Mouse (Mus musculus) bone marrow, adult 2 months (tissue): ENCODE data around the gene Aunip. TPM values are rescaled to one million over a fixed set of nuclear protein-coding genes. Genes with fewer than 3 reads are reported as not detected.
A peak's percentile ranks its signal among the peaks of the same experiment; 100 is the strongest.

Source experiments
- H3K27ac ChIP-seq: fragments of 200-500 bp; 2 replicates; pipeline ENCODE4 v1.5.1; 2012; ENCODE audit warnings: low read depth, mild to moderate bottlenecking, control low read depth, inconsistent platforms, low read length; ENCODE audit not compliant: control insufficient read depth, poor library complexity, insufficient read depth
- H3K4me1 ChIP-seq: fragments of 200-500 bp; 2 replicates; pipeline ENCODE4 v1.6.1; 2011; ENCODE audit warnings: low read length; ENCODE audit not compliant: control insufficient read depth, insufficient read depth
- H3K4me3 ChIP-seq: fragments of 200-500 bp; replicated peaks from 2 replicates; pipeline ENCODE3; 2011; ENCODE audit warnings: mild to moderate bottlenecking, low read depth, low read length, control low read depth; ENCODE audit not compliant: control insufficient read depth
- CTCF ChIP-seq: fragments of 200-500 bp; IDR thresholded peaks from 2 replicates; pipeline ENCODE4 v1.5.1; 2011; ENCODE audit warnings: low read length, control low read depth; ENCODE audit not compliant: control insufficient read depth, insufficient read depth
- POLR2A ChIP-seq: fragments of 200-500 bp; IDR thresholded peaks from 2 replicates; pipeline ENCODE4 v1.6.1; 2011; ENCODE audit warnings: low read depth, mild to moderate bottlenecking, control low read depth, low read length, borderline replicate concordance; ENCODE audit not compliant: control insufficient read depth
- WGBS: fragments of 180-500 bp; shearing (Covaris S2); methylation state at CpG from one replicate; pipeline ENCODE4 v1.1.7; 2018; 5-methylcytosine and 5-hydroxymethylcytosine counted together
- polyA plus RNA-seq: library from polyadenylated mRNA; stranded (reverse); fragments of >200 nt; gene quantifications from 2 replicates; pipeline ENCODE4 v1.2.4, GENCODE M21; 2011; ENCODE audit warnings: low replicate concordance; ENCODE audit not compliant: missing spikeins, insufficient read depth, insufficient read length

Gene Aunip
- polyA plus RNA-seq, 1 experiment = 13.9 TPM

GRCm38 (mm10) chr4:134546814-134547705, 36.3 kb downstream of the Aunip start:
- Histone ChIP-seq H3K27ac (peak overlapping the region; percentile 87), H3K4me3 (peak overlapping the region; percentile 55), H3K4me1 (no peaks in the 10 kb centered on the region)
- no peak for TF ChIP-seq CTCF
- no peak for TF ChIP-seq POLR2A
- 39% methylated on average over 9 of the region's 9 CpGs for WGBS

DNA sequence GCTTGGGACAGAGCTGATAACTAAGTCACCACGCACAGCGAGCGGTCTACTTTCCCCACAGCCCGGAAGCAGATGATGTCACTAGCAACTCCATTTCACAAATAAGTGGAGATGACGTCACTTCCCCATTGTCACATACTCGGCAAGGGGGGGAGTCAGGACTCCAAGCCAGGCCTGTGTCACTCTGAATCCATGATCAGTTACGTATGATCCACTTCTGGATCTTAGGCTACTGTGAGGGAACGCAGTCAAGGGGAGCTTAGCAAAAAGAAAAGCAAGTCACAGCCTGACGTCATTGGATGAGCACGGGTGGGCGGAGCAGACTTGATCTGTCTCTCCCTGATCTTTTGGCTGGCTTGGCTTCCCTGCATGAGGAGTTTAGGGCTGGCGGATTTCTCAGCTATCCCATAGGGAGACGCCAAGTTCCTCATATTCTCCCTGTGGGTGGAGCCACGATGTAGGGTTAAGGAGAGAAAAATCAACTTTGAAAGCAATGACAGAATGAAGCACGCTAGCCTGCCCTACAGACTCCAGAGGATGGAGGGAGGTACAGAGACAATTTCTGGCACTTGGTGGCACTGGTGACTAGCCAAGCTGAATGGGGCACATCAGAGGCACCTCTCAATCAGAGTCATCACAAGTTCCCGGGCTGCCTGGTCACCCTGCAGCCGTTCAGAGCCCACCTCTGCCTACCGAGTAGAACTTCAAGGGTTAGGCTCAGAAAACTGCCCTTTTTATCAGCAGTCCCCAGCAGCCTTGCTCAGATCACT, 37.6 kb downstream of the Aunip start:
- 38% methylated on average over 18 of the region's 18 CpGs for WGBS
- Histone ChIP-seq H3K4me3 (peak overlapping the region; percentile 55), H3K4me1 (peaks cover 2% of the 10 kb centered on the region; the same call in 1 of the 2 replicates)

GRCm38 (mm10) chr4:134549899-134550298, 39.1 kb downstream of the Aunip start:
- Histone ChIP-seq H3K4me3 (no peak overlapping the region), H3K4me1 (peaks cover 2% of the 10 kb centered on the region; the same call in 1 of the 2 replicates), H3K27ac (no peak overlapping the region)
- 94% methylated on average over 8 of the region's 8 CpGs for WGBS
- TF ChIP-seq CTCF (peak; percentile 22; the same call in 1 of the 2 replicates), POLR2A (no peak)

More for the DNA sequence above, 37.6 kb downstream of the Aunip start:
- no peak; the same call in 1 of the 2 replicates for TF ChIP-seq CTCF
- no peak for TF ChIP-seq POLR2A
- H3K27ac ChIP-seq = peak overlapping the region; percentile 87

DNA sequence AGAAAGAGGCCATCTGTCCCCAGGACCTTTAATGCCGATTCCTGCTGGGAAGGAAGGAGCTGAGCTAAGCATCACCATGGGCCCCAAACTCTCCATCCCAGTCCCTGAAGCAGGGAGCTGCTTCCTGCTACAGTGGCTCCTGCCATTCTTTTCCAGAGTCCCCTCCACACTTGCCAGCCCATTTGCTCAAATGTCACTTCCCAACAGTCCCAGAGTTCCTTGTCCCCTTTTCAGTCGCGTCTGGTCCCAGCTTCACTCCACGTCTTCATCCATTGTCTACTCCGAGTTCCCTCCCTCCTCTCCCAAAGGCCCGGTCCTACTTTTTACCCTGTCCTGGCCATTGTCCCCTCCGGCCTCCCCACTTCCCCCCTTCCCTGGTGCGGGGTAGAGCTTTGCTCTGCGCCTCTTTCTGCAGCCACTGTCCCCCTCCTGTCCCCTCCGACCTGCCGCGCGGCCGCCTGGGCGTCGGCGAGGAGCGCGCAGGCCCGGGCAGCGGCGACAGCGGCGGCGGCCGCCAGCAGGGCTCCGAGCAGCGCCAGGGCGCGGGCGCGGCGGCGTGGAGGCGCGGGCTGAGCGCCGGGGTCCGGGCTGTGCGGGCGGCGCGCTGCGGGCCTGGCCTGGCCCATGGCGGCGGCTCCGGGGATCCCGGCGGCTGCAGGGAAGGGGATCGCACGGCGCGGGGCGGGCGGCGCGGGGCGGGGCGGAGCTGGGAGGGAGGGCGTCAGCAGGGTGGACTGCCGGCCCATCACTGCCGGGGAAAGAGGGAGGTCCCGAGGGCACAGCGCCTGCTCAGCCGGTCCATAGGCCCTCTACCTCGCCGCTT, 40.9 kb downstream of the Aunip start, which contains the start of gene Selenon:
Selenon (minus strand) TSS at position 673 of the 823 bp plus-strand sequence.
- Histone ChIP-seq H3K4me1 (peaks cover 2% of the 10 kb centered on the region; the same call in 1 of the 2 replicates), H3K4me3 (peak within 1 kb of the TSS; percentile 50), H3K27ac (peak within 1 kb of the TSS; percentile 20; the same call in 1 of the 2 replicates)
- TF ChIP-seq CTCF (no peak), POLR2A (no peak)
- 8% methylated on average over 66 of the region's 67 CpGs for WGBS

GRCm38 (mm10) chr4:134553631-134554030, 42.8 kb downstream of the Aunip start:
- H3K4me3 ChIP-seq = no peak overlapping the region
- peaks cover 4% of the 10 kb centered on the region; the same call in 1 of the 2 replicates for H3K4me1 ChIP-seq
- WGBS = 88% methylated on average over 1 of the region's 1 CpGs
- H3K27ac ChIP-seq = no peak overlapping the region
- no peak for TF ChIP-seq POLR2A
- no peak for TF ChIP-seq CTCF

DNA sequence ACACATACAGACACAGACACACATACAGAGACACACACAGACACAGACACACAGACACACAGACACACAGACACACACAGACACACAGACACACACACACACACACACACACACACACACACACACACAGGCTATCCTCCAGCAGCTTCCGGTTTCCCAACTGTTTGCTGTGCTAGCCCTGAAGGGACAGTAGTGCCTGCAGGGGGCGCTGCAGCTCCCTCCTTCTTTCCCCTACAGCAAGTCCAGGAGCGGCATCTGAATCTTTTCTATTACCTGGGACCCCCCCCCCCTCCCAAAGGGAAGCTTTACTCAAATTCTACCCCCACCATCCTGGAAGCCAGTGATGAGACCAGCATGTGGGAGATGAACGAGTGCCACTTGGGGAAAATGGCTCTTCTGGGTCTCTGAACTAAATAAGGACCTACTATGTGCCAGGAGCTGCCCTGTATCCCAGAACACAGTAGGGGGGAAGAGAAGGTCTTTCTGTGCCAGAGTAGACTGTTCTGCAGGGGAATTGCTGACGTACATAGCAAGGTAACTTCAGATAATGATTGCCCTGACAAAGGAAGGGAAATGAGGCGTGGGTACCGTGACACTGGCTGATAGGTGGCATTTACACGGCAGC, 45.3 kb downstream of the Aunip start:
- no peak overlapping the region for H3K27ac ChIP-seq
- no peak overlapping the region for H3K4me3 ChIP-seq
- 51% methylated on average over 8 of the region's 8 CpGs for WGBS
- H3K4me1 ChIP-seq = peaks cover 4% of the 10 kb centered on the region; the same call in 1 of the 2 replicates
- TF ChIP-seq CTCF (peak; percentile 44), POLR2A (no peak)

- H3K27ac ChIP-seq = peak overlapping the region; percentile 67
- no peak overlapping the region for H3K4me3 ChIP-seq
- TF ChIP-seq POLR2A (peak; percentile 9; the same call in 1 of the 2 replicates), CTCF (no peak)
- 4% methylated on average over 15 of the region's 16 CpGs for WGBS
- peaks cover 2% of the 10 kb centered on the region; the same call in 1 of the 2 replicates for H3K4me1 ChIP-seq
Measured at GRCm38 (mm10) chr4:134557626-134558249, 46.9 kb downstream of the Aunip start.
